Mouse (Mus musculus): ENCODE measurements around the gene Atp13a3. TPM values are rescaled to one million over a fixed set of nuclear protein-coding genes. Genes with fewer than 3 reads are reported as not detected.

Gene Atp13a3
- polyA plus RNA-seq, 1 experiment from 2014 or later = 8.4 TPM

GRCm38 (mm10) chr16:30271223-30271761 is 134.5 kb downstream of the Atp13a3 start:
- Histone ChIP-seq H3K4me2 (replicated peaks; ENCODE audit: low read depth, low read length) (no peak overlapping the region), H3K4me3 (ENCODE audit: low read length) (no peak overlapping the region), H3K27me3 (ENCODE audit: insufficient read depth, low read length) (no peaks in the 10 kb centered on the region), H3K36me3 (ENCODE audit: insufficient read depth, low read length) (no peaks in the 10 kb centered on the region), H3K4me1 (ENCODE audit: insufficient read depth, low read length) (no peaks in the 10 kb centered on the region), H3K27ac (ENCODE audit: low read length) (no peak overlapping the region), H3K9ac (replicated peaks; ENCODE audit: low read length) (no peak overlapping the region), H3K9me3 (ENCODE audit: low read length) (no peaks in the 10 kb centered on the region)
- WGBS = 71% methylated on average over 8 of the region's 8 CpGs
- ATAC-seq (ENCODE audit: low FRiP score, low TSS enrichment) = no peak

- Histone ChIP-seq H3K4me1 (ENCODE audit: insufficient read depth, low read length) (no peaks in the 10 kb centered on the region), H3K4me3 (ENCODE audit: low read length) (no peak within 1 kb of the TSS), H3K36me3 (ENCODE audit: insufficient read depth, low read length) (no peaks in the 10 kb centered on the region), H3K4me2 (replicated peaks; ENCODE audit: low read depth, low read length) (no peak within 1 kb of the TSS), H3K27ac (ENCODE audit: low read length) (no peak within 1 kb of the TSS), H3K9ac (replicated peaks; ENCODE audit: low read length) (no peak within 1 kb of the TSS), H3K27me3 (ENCODE audit: insufficient read depth, low read length) (no peaks in the 10 kb centered on the region), H3K9me3 (ENCODE audit: low read length) (no peaks in the 10 kb centered on the region)
- no peak for ATAC-seq (ENCODE audit: low FRiP score, low TSS enrichment)
- 67% methylated on average over 5 of the region's 5 CpGs for WGBS
Observed at GRCm38 (mm10) chr16:30267359-30267758, 138.4 kb downstream of the Atp13a3 start, which contains the start of gene Cpn2. Cpn2 (minus strand) TSS chr16:30267499.

- Histone ChIP-seq H3K27ac (ENCODE audit: low read length) (no peak overlapping the region), H3K4me2 (replicated peaks; ENCODE audit: low read depth, low read length) (no peak overlapping the region), H3K36me3 (ENCODE audit: insufficient read depth, low read length) (no peaks in the 10 kb centered on the region), H3K27me3 (ENCODE audit: insufficient read depth, low read length) (no peaks in the 10 kb centered on the region), H3K4me3 (ENCODE audit: low read length) (no peak overlapping the region), H3K9me3 (ENCODE audit: low read length) (no peaks in the 10 kb centered on the region), H3K4me1 (ENCODE audit: insufficient read depth, low read length) (no peaks in the 10 kb centered on the region), H3K9ac (replicated peaks; ENCODE audit: low read length) (no peak overlapping the region)
- no peak for ATAC-seq (ENCODE audit: low FRiP score, low TSS enrichment)
- WGBS = 80% methylated on average over 5 of the region's 5 CpGs
Observed at GRCm38 (mm10) chr16:30266561-30266960, 139.2 kb downstream of the Atp13a3 start.

- H3K9ac ChIP-seq (replicated peaks; ENCODE audit: low read length) = no peak overlapping the region
- H3K27ac ChIP-seq (ENCODE audit: low read length) = no peak overlapping the region
- H3K4me3 ChIP-seq (ENCODE audit: low read length) = no peak overlapping the region
- H3K4me1 ChIP-seq (ENCODE audit: insufficient read depth, low read length) = no peaks in the 10 kb centered on the region
- H3K27me3 ChIP-seq (ENCODE audit: insufficient read depth, low read length) = no peaks in the 10 kb centered on the region
- H3K9me3 ChIP-seq (ENCODE audit: low read length) = no peaks in the 10 kb centered on the region
- H3K4me2 ChIP-seq (replicated peaks; ENCODE audit: low read depth, low read length) = no peak overlapping the region
- WGBS = 49% methylated on average over 4 of the region's 4 CpGs
- H3K36me3 ChIP-seq (ENCODE audit: insufficient read depth, low read length) = no peaks in the 10 kb centered on the region
- ATAC-seq (ENCODE audit: low FRiP score, low TSS enrichment) = no peak
Observed at GRCm38 (mm10) chr16:30265611-30266010, 140.2 kb downstream of the Atp13a3 start.

GRCm38 (mm10) chr16:30263156-30263555 is 142.6 kb downstream of the Atp13a3 start:
- Histone ChIP-seq H3K36me3 (ENCODE audit: insufficient read depth, low read length) (no peaks in the 10 kb centered on the region), H3K4me1 (ENCODE audit: insufficient read depth, low read length) (no peaks in the 10 kb centered on the region), H3K9me3 (ENCODE audit: low read length) (no peaks in the 10 kb centered on the region), H3K27me3 (ENCODE audit: insufficient read depth, low read length) (no peaks in the 10 kb centered on the region), H3K4me3 (ENCODE audit: low read length) (no peak overlapping the region), H3K4me2 (replicated peaks; ENCODE audit: low read depth, low read length) (no peak overlapping the region), H3K9ac (replicated peaks; ENCODE audit: low read length) (no peak overlapping the region), H3K27ac (ENCODE audit: low read length) (no peak overlapping the region)
- 64% methylated on average over 4 of the region's 4 CpGs for WGBS
- no peak for ATAC-seq (ENCODE audit: low FRiP score, low TSS enrichment)

GRCm38 (mm10) chr16:30262664-30263063 is 143.1 kb downstream of the Atp13a3 start:
- Histone ChIP-seq H3K4me2 (replicated peaks; ENCODE audit: low read depth, low read length) (no peak overlapping the region), H3K36me3 (ENCODE audit: insufficient read depth, low read length) (no peaks in the 10 kb centered on the region), H3K27ac (ENCODE audit: low read length) (no peak overlapping the region), H3K9me3 (ENCODE audit: low read length) (no peaks in the 10 kb centered on the region), H3K9ac (replicated peaks; ENCODE audit: low read length) (no peak overlapping the region), H3K4me3 (ENCODE audit: low read length) (no peak overlapping the region), H3K4me1 (ENCODE audit: insufficient read depth, low read length) (no peaks in the 10 kb centered on the region), H3K27me3 (ENCODE audit: insufficient read depth, low read length) (no peaks in the 10 kb centered on the region)
- no peak for ATAC-seq (ENCODE audit: low FRiP score, low TSS enrichment)
- WGBS = 0% methylated on average over 2 of the region's 2 CpGs

Other genes with a start within 250 kb of the Atp13a3 start
- not detected in 2 replicates for gene Cpn2, start 138.5 kb downstream of the Atp13a3 start, polyA plus RNA-seq (2015; fragmentation: Nextera tagmentation; extraction: Ambion mirVana)
- gene Lrrc15, start 122.7 kb downstream of the Atp13a3 start, polyA plus RNA-seq (2015; fragmentation: Nextera tagmentation; extraction: Ambion mirVana) = 1.6 and 1.7 TPM in 2 replicates
- gene Gp5, start 95.2 kb downstream of the Atp13a3 start, polyA plus RNA-seq (2015; fragmentation: Nextera tagmentation; extraction: Ambion mirVana) = 0.41 and 0.58 TPM in 2 replicates
- 16.8 and 19.7 TPM in 2 replicates for gene Tmem44, start 144.9 kb upstream of the Atp13a3 start, polyA plus RNA-seq (2015; fragmentation: Nextera tagmentation; extraction: Ambion mirVana)
- gene Lsg1, start 181.6 kb upstream of the Atp13a3 start, polyA plus RNA-seq (2015; fragmentation: Nextera tagmentation; extraction: Ambion mirVana) = 62.2 and 69.0 TPM in 2 replicates
- 25.2 and 26.0 TPM in 2 replicates for gene Fam43a, start 193.7 kb upstream of the Atp13a3 start, polyA plus RNA-seq (2015; fragmentation: Nextera tagmentation; extraction: Ambion mirVana)

Data from kidney, embryonic 16.5 days (tissue).